ENCODE assay signal across 34 mouse cellular contexts in the genomic region with DNA sequence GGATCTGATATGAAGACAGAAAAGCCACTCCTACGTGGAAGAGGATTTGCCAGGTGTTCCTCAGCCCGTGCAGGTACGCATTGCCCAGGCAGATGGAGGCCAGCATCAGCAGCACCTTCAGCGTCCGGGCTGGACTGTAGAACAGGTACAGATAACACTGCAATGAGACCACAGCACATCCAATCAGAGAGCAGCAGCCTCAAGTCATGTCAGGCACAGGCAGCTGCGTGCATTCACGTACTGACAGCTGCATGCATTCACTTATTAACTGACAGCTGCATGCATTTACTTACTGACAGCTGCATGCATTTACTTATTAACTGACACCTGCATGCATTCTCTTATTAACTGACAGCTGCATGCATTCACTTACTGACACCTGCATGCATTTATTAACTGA. TPM values are rescaled to one million over a fixed set of nuclear protein-coding genes. Genes with fewer than 3 reads are reported as not detected.
"Had no signal": no experiment of that assay in that cellular context is flagged by ENCODE, and none has a peak within 500 bp of the region (broad histone marks: within the 10 kb centered on the region; RNA-seq: fewer than 3 reads in every experiment).

No protein-coding gene starts in this region.

- H3K9me3 ChIP-seq: embryonic facial prominence, embryonic 10.5 days; embryonic facial prominence, embryonic 12.5 days; embryonic facial prominence, embryonic 13.5 days; embryonic facial prominence, embryonic 15.5 days; forebrain, embryonic 10.5 days; forebrain, embryonic 12.5 days; forebrain, embryonic 13.5 days; forebrain, embryonic 15.5 days had no signal

- H3K9ac ChIP-seq: embryonic facial prominence, embryonic 12.5 days; embryonic facial prominence, embryonic 13.5 days; embryonic facial prominence, embryonic 15.5 days; forebrain, embryonic 12.5 days; forebrain, embryonic 13.5 days; forebrain, embryonic 15.5 days; forebrain, postnatal 0 days had no signal

- H3K4me1 ChIP-seq: embryonic facial prominence, embryonic 12.5 days; embryonic facial prominence, embryonic 13.5 days; embryonic facial prominence, embryonic 15.5 days; forebrain, embryonic 10.5 days had no signal

- H3K27me3 ChIP-seq: embryonic facial prominence, embryonic 12.5 days; embryonic facial prominence, embryonic 13.5 days; embryonic facial prominence, embryonic 15.5 days; forebrain, embryonic 12.5 days; forebrain, embryonic 13.5 days; forebrain, embryonic 15.5 days had no signal

- H3K4me3 ChIP-seq: embryonic facial prominence, embryonic 10.5 days; embryonic facial prominence, embryonic 12.5 days; embryonic facial prominence, embryonic 13.5 days; embryonic facial prominence, embryonic 15.5 days; erythroblast, embryonic 14.5 days; forebrain, embryonic 10.5 days; forebrain, embryonic 12.5 days; forebrain, embryonic 13.5 days; forebrain, embryonic 15.5 days; heart, adult 2 months had no signal

- ATAC-seq: forebrain, embryonic 13.5 days; forebrain, embryonic 14.5 days; forebrain, embryonic 15.5 days; forebrain, embryonic 16.5 days; forebrain, postnatal 0 days had no signal

- H3K4me2 ChIP-seq: embryonic facial prominence, embryonic 12.5 days; embryonic facial prominence, embryonic 13.5 days; embryonic facial prominence, embryonic 15.5 days; forebrain, embryonic 12.5 days; forebrain, embryonic 13.5 days; forebrain, embryonic 15.5 days had no signal

- H3K27ac ChIP-seq: embryonic facial prominence, embryonic 10.5 days; embryonic facial prominence, embryonic 12.5 days; embryonic facial prominence, embryonic 13.5 days; embryonic facial prominence, embryonic 15.5 days; forebrain, embryonic 10.5 days; forebrain, embryonic 12.5 days; forebrain, embryonic 13.5 days; forebrain, embryonic 15.5 days; heart, adult 2 months had no signal

- DNase-seq: cerebellum, adult 2 months; cerebellum, adult 8-10 months; cerebellum, adult 9-10 months; cerebellum, adult 9-11 months; cerebellum, postnatal 10 days; cerebellum, postnatal 14 days; cerebellum, postnatal 25 days; cerebellum, postnatal 36 days; embryo, embryonic 11 days; forebrain, postnatal 0 days; gastrocnemius, postnatal 10 days; gastrocnemius, postnatal 14 days; gastrocnemius, postnatal 25 days; gastrocnemius, postnatal 36 days; heart, adult 11 months; heart, adult 18-20 months; heart, adult 2 months had no signal

RNA-seq across cellular contexts. Expression of a gene that starts 42.2 kb away (rescaled TPM):
- total RNA-seq: granulocyte monocyte progenitor cell, adult 5-6 weeks had no signal
- polyA plus RNA-seq: erythroblast, embryonic 14.5 days had no signal

RNA-seq across cellular contexts. Expression of a gene that starts 42.8 kb away (rescaled TPM):
- total RNA-seq: common myeloid progenitor, adult 5-6 weeks; forebrain, postnatal 0 days; gastrocnemius, adult 18-20 months; gastrocnemius, adult 8-10 months; gastrocnemius, postnatal 25 days; gastrocnemius, postnatal 36 days; granulocyte monocyte progenitor cell, adult 5-6 weeks; heart, adult 18-20 months; heart, adult 2 months had no signal
- polyA plus RNA-seq: embryonic facial prominence, embryonic 10.5 days; embryonic facial prominence, embryonic 11.5 days; erythroblast, embryonic 14.5 days; forebrain, embryonic 10.5 days; forebrain, embryonic 11.5 days; forebrain, embryonic 12.5 days; forebrain, embryonic 13.5 days; forebrain, embryonic 15.5 days; forebrain, embryonic 16.5 days; forebrain, postnatal 0 days had no signal
